Mouse (Mus musculus) heart, embryonic 16.5 days (tissue): ENCODE data around the gene Ifngr2. TPM values are rescaled to one million over a fixed set of nuclear protein-coding genes. Genes with fewer than 3 reads are reported as not detected.
A peak's percentile ranks its signal among the peaks of the same experiment; 100 is the strongest.
"Not testable (repeated sequence)": the region's sequence is repeated elsewhere in the genome, so short reads cannot be mapped to it uniquely, and the experiment has no call there.

Experiments
- ATAC-seq: fragments of 200-750 bp; cut with Nextera tagmentation; replicated peaks from 2 replicates; pipeline ENCODE4 v1.8.0; 2017; ENCODE audit warnings: moderate number of reproducible peaks; ENCODE audit not compliant: insufficient read depth, low FRiP score; ENCODE audit errors: extremely low read depth
- H3K27ac ChIP-seq: fragments of 300-500 bp; sonication (generic); 2 replicates; pipeline ENCODE4 v1.5.1; 2014; ENCODE audit warnings: mild to moderate bottlenecking, low read length, control low read depth, moderate library complexity
- H3K27me3 ChIP-seq: fragments of 300-500 bp; sonication (generic); 2 replicates; pipeline ENCODE4 v1.6.1; 2014; ENCODE audit warnings: low read length, mixed read lengths; ENCODE audit not compliant: control insufficient read depth, insufficient read depth
- H3K36me3 ChIP-seq: fragments of 300-500 bp; sonication (generic); 2 replicates; pipeline ENCODE4 v1.6.1; 2014; ENCODE audit not compliant: control insufficient read depth, insufficient read depth
- H3K4me1 ChIP-seq: fragments of 300-500 bp; sonication (generic); 2 replicates; pipeline ENCODE4 v1.6.1; 2014; ENCODE audit warnings: low read length, mixed read lengths; ENCODE audit not compliant: control insufficient read depth, insufficient read depth
- H3K4me2 ChIP-seq: fragments of 300-500 bp; sonication (generic); 2 replicates; pipeline ENCODE4 v1.6.1; 2014; ENCODE audit warnings: low read depth, mild to moderate bottlenecking, control low read depth, low read length
- H3K4me3 ChIP-seq: fragments of 300-500 bp; sonication (generic); 2 replicates; pipeline ENCODE4 v1.5.1; 2014; ENCODE audit warnings: mild to moderate bottlenecking, control low read depth, low read length
- H3K9ac ChIP-seq: fragments of 300-500 bp; sonication (generic); 2 replicates; pipeline ENCODE4 v1.6.1; 2014; ENCODE audit warnings: low read length, control low read depth
- H3K9me3 ChIP-seq: fragments of 300-500 bp; sonication (generic); replicated peaks from 2 replicates; pipeline ENCODE4 v1.6.1; 2016; ENCODE audit warnings: low read length; ENCODE audit not compliant: control insufficient read depth
- WGBS: fragments of 180-500 bp; shearing (Covaris S2); extraction: QIAGEN DNeasy Blood & Tissue Kit; methylation state at CpG from one replicate; pipeline ENCODE4 v1.1.7; 2014; 5-methylcytosine and 5-hydroxymethylcytosine counted together
- polyA plus RNA-seq: library from polyadenylated mRNA; unstranded; fragments of >200 nt; fragmentation: Nextera tagmentation; extraction: Ambion mirVana; gene quantifications from 2 replicates; pipeline ENCODE4 v1.2.1, GENCODE M21; 2015

Gene Ifngr2
- polyA plus RNA-seq, 1 experiment from 2014 or later = 134 TPM

DNA sequence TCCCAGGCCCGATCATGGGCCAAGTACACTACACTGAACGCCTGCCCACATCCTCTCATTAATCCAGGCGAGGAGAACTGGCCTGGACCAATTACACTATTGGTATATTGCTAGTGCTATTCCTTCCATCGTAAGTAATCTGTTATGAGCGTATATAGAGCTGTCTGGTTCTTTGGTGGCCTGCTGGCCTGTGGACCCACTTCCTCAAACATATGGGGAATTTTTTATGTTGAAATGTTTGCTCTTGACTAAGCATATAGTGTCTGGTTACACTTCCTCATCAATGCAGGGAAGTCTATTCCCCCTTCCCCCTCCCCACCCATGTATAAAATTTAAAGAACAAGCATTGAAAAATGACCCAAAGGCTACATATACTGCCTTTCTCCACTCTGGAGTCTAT, 24.8 kb upstream of the Ifngr2 start:
- H3K27me3 ChIP-seq = no peaks in the 10 kb centered on the region
- no peak for ATAC-seq
- H3K27ac ChIP-seq = no peak overlapping the region
- H3K9me3 ChIP-seq = peaks cover 3% of the 10 kb centered on the region; the same call in 1 of the 2 replicates
- WGBS = 83% methylated on average over 5 of the region's 5 CpGs
- H3K4me3 ChIP-seq = no peak overlapping the region
- H3K9ac ChIP-seq = no peak overlapping the region
- no peaks in the 10 kb centered on the region for H3K36me3 ChIP-seq
- H3K4me1 ChIP-seq = peaks cover 5% of the 10 kb centered on the region
- H3K4me2 ChIP-seq = no peak overlapping the region

DNA sequence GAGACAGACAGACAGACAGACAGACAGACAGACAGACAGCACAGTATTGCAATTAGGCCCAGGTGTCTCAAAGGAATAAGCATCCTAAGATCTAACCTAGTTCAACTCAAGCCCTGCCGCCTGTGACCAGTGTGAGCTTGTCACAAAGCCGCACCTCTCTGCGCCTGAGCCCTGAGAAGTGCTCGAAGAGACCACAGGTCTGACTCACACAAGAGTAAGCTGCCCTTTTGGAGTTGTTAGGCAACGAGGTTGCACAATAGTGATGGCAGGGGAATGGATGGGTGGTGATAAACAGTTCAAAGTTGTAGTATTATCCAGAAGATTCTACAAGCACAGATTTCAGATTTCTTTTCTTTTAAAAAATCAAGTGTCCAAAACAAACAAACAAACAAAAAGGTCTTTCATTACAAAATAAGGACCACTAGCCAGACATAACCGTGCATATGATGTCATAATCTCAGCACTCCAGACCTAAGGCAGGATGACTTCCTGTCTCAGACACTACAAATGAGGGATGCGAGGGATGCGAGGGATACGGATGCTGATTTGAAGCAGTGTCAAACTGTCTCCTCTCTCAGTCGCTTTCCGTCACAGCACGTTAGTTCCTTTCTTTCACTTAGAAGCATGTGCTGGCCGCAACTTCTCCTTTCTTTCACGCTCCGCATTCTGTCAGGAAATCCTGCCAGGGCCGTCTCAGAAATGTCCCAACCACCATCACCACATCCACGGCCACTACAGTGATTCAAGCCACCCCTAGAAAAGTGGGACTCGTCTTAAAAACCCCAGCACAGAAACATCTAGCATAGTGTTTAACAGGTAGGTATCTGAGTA, 24.2 kb upstream of the Ifngr2 start:
- Histone ChIP-seq H3K27ac (no peak overlapping the region), H3K9ac (no peak overlapping the region), H3K9me3 (peaks cover 3% of the 10 kb centered on the region; the same call in 1 of the 2 replicates), H3K27me3 (no peaks in the 10 kb centered on the region), H3K36me3 (no peaks in the 10 kb centered on the region), H3K4me2 (no peak overlapping the region), H3K4me3 (no peak overlapping the region), H3K4me1 (peaks cover 7% of the 10 kb centered on the region)
- ATAC-seq = no peak
- 66% methylated on average over 18 of the region's 18 CpGs for WGBS

DNA sequence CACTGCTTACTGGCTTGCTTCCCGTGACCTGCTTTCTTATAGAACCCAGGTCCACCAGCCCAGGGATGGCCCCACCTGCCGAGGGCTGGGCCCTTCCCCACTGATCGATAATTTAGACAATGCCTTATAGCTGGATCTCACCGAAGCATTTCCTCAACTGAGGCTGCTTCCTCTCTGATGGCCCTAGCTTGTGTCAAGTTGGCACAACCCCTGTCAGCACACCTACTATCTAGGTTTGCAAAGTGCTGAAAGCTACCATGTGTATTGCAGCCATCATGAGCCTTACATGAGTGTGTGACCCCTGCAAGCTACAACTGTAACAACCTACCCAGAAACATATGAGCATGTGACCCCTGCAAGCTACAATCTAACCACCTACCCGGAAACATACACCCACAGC, 22.7 kb upstream of the Ifngr2 start:
- Histone ChIP-seq H3K4me2 (no peak overlapping the region), H3K27ac (no peak overlapping the region), H3K9me3 (peaks cover 3% of the 10 kb centered on the region; the same call in 1 of the 2 replicates), H3K4me1 (peaks cover 16% of the 10 kb centered on the region), H3K27me3 (no peaks in the 10 kb centered on the region), H3K9ac (no peak overlapping the region), H3K36me3 (no peaks in the 10 kb centered on the region), H3K4me3 (no peak overlapping the region)
- 66% methylated on average over 5 of the region's 5 CpGs for WGBS
- ATAC-seq = no peak

DNA sequence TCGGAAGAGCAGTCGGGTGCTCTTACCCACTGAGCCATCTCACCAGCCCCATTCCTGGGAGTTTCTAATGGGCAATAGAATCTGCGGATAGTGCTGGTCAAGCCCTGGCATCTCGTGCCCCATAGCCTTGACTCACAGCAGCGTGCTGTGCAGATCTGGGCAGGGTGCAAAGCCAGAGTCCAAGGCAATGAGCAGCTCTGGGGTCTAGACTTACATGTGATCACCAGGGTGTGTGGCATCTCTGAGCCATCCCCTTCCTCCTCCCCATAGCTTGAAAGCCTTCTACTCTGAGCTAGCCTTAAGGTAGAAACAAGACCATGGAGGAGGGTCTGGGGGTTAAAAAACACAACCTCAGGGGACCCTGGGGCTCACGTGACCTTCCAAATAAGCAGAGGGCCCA, 20.6 kb upstream of the Ifngr2 start:
- Histone ChIP-seq H3K4me3 (no peak overlapping the region), H3K9ac (no peak overlapping the region), H3K4me1 (peaks cover 20% of the 10 kb centered on the region), H3K36me3 (no peaks in the 10 kb centered on the region), H3K27ac (no peak overlapping the region), H3K9me3 (peaks cover 3% of the 10 kb centered on the region; the same call in 1 of the 2 replicates), H3K27me3 (no peaks in the 10 kb centered on the region), H3K4me2 (no peak overlapping the region)
- WGBS = 94% methylated on average over 6 of the region's 6 CpGs
- no peak for ATAC-seq

DNA sequence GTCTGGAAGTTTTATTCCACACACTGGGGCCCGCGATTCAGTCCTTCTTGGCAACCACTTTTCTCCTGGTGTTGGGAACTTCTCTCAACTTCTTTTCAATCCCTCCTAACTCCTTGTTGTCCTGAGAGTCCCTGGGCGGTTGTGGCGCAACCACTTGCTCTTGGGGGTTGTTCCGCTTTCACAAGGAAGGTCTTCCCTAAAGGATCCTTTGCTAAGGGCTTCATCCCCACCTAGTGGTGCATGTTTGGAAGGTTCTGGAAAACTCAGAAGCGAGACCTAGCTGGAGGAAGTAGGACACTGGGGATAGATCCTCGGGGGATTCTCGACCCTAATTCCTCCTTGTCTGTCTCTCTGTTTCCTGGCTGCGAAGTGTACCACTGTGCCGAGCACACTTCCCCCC, 19.8 kb upstream of the Ifngr2 start:
- no peak for ATAC-seq
- Histone ChIP-seq H3K9me3 (peaks cover 3% of the 10 kb centered on the region; the same call in 1 of the 2 replicates), H3K4me1 (peaks cover 23% of the 10 kb centered on the region), H3K27ac (no peak overlapping the region), H3K4me2 (no peak overlapping the region), H3K27me3 (no peaks in the 10 kb centered on the region), H3K36me3 (no peaks in the 10 kb centered on the region), H3K4me3 (no peak overlapping the region), H3K9ac (no peak overlapping the region)
- WGBS = 59% methylated on average over 10 of the region's 10 CpGs

DNA sequence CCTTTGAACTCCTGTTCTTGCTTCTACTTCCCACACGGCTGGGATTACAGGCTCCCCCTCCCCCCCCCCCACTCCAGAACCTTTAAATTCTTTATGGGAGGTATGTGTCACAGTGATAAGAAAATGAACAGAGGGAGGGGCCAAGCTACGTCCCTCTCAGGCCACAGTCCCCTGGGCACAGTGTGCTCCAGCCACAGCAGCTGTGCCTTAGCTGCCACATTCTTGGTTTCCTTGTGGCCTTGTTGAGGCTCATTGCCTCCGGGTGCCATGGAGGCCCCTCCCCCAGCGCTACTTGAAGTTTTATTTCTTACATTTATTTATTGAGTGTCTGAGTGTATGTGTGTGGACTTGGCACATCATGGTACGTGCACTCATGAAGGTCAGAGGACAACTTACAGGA, 19.4 kb upstream of the Ifngr2 start:
- Histone ChIP-seq H3K27me3 (no peaks in the 10 kb centered on the region), H3K4me3 (no peak overlapping the region), H3K4me1 (peaks cover 28% of the 10 kb centered on the region), H3K36me3 (no peaks in the 10 kb centered on the region), H3K4me2 (no peak overlapping the region), H3K9ac (no peak overlapping the region), H3K27ac (no peak overlapping the region), H3K9me3 (peaks cover 3% of the 10 kb centered on the region; the same call in 1 of the 2 replicates)
- 42% methylated on average over 5 of the region's 5 CpGs for WGBS
- no peak for ATAC-seq

DNA sequence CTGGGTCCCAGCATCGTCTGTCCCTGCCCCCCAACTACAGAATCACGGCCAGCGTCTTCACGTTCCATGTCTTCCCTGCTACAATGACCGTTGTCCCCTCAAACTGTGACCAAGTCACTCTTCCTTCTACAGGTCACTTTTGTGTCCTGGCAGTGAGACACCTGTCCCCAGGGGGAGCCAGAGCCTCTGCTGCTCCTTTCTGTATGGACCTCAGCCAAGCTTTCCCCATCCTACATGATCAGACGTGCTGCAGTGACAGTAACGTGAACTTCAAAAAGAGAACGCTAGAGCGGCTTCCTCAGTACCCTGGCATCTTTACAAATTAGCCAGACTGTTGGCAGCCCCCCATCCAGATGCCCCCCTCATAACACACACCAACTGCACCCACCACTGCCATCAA, 18.3 kb upstream of the Ifngr2 start:
- Histone ChIP-seq H3K27ac (no peak overlapping the region), H3K27me3 (no peaks in the 10 kb centered on the region), H3K9ac (no peak overlapping the region), H3K36me3 (no peaks in the 10 kb centered on the region), H3K4me3 (no peak overlapping the region), H3K4me1 (peaks cover 38% of the 10 kb centered on the region), H3K9me3 (peaks cover 3% of the 10 kb centered on the region; the same call in 1 of the 2 replicates), H3K4me2 (no peak overlapping the region)
- no peak for ATAC-seq
- WGBS = 70% methylated on average over 9 of the region's 9 CpGs

DNA sequence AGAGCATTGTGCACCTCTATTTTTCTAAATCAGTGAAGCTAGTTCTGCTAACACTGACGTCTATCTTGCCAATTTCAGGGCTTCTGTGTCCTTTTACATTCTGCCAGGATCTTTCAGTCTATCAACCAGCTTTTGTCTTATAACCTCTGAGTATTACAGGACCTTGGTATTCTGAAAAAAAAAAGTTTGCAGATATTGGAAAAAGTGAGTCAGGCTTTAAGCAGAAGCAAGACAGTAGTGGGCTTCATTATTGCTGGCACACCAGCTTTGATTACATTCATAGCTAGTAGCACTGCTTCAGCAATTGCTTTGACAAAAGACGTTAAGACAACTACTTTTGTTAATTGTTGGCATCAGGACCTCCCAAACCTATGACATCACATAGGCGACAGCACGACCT, 16.0 kb upstream of the Ifngr2 start:
- not testable (repeated sequence) for H3K27me3 ChIP-seq, H3K9me3 ChIP-seq, H3K4me2 ChIP-seq, H3K9ac ChIP-seq, H3K4me3 ChIP-seq, ATAC-seq, H3K36me3 ChIP-seq, H3K27ac ChIP-seq
- peaks cover 45% of the 10 kb centered on the region for H3K4me1 ChIP-seq
- WGBS = 80% methylated on average over 4 of the region's 4 CpGs

DNA sequence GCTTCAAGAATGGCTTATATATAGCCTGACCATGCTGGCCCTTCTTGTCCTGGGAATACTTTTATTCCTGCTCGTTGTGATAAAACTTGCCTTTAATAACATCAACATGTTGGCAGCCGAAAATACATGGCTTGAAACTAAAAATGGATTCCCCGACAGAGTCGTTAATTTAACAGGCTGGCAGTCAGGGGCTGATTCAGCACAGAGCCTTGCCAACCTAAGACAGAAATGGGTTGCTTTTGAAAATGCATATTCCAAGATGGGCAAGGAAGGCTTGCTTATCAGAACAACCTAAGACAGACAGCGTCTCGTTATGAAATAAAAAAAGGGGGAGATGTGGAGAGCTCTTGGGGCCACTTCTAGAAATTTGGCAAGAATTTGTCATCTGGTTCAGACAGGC, 15.0 kb upstream of the Ifngr2 start:
- no peak overlapping the region for H3K4me3 ChIP-seq
- peak overlapping the region; percentile 49 for H3K4me2 ChIP-seq
- H3K9me3 ChIP-seq = no peaks in the 10 kb centered on the region
- H3K27me3 ChIP-seq = no peaks in the 10 kb centered on the region
- H3K9ac ChIP-seq = peak overlapping the region; percentile 59; the same call in 1 of the 2 replicates
- 30% methylated on average over 6 of the region's 6 CpGs for WGBS
- ATAC-seq = peak; percentile 56
- peak overlapping the region; percentile 91 for H3K27ac ChIP-seq
- H3K36me3 ChIP-seq = no peaks in the 10 kb centered on the region
- H3K4me1 ChIP-seq = peaks cover 45% of the 10 kb centered on the region
